Mouse (Mus musculus) erythroblast, embryonic 14.5 days (primary cell): ENCODE results near the gene Senp2. TPM values are rescaled to one million over a fixed set of nuclear protein-coding genes. Genes with fewer than 3 reads are reported as not detected.
"Not testable (repeated sequence)": the region's sequence is repeated elsewhere in the genome, so short reads cannot be mapped to it uniquely, and the experiment has no call there.

Source experiments
- H3K27me3 ChIP-seq: 2 replicates; pipeline ENCODE4 v1.6.1; 2012; ENCODE audit warnings: inconsistent platforms; ENCODE audit not compliant: control insufficient read depth
- H3K36me3 ChIP-seq: 2 replicates; pipeline ENCODE4 v1.6.1; 2012; ENCODE audit warnings: mild to moderate bottlenecking, inconsistent platforms; ENCODE audit not compliant: control insufficient read depth
- H3K4me1 ChIP-seq: 2 replicates; pipeline ENCODE4 v1.6.1; 2012; ENCODE audit warnings: inconsistent platforms; ENCODE audit not compliant: control insufficient read depth
- H3K4me3 ChIP-seq: replicated peaks from 2 replicates; pipeline ENCODE3; 2012; ENCODE audit warnings: moderate library complexity, mild to moderate bottlenecking, inconsistent platforms
- H3K9me3 ChIP-seq: 2 replicates; pipeline ENCODE4 v1.6.1; 2012; ENCODE audit warnings: low read length, inconsistent platforms, mixed read lengths; ENCODE audit not compliant: control insufficient read depth
- GATA1 ChIP-seq: IDR thresholded peaks from 2 replicates; pipeline ENCODE4 v1.6.1; 2012; ENCODE audit warnings: low read length, inconsistent platforms, mixed read lengths
- TAL1 ChIP-seq: IDR thresholded peaks from 3 replicates; pipeline ENCODE4 v1.6.1; 2012; ENCODE audit warnings: low read length, inconsistent platforms, mixed read lengths
- polyA plus RNA-seq: library from polyadenylated mRNA; stranded (reverse); fragments of >175 nt; gene quantifications from 2 replicates; pipeline ENCODE4 v1.2.3, GENCODE M21; 2012

The Senp2 gene
- polyA plus RNA-seq, 1 experiment, result 1.5 TPM

GRCm38 (mm10) chr16:21986191-21986590, 23.1 kb upstream of the Senp2 start:
- H3K27me3 ChIP-seq, result no peaks in the 10 kb centered on the region

GRCm38 (mm10) chr16:21987956-21988355, 21.3 kb upstream of the Senp2 start:
- Histone ChIP-seq H3K4me1 (no peaks in the 10 kb centered on the region), H3K36me3 (no peaks in the 10 kb centered on the region), H3K27me3 (no peaks in the 10 kb centered on the region), H3K4me3 (no peak overlapping the region), H3K9me3 (no peaks in the 10 kb centered on the region)
- TF ChIP-seq GATA1 (no peak), TAL1 (no peak)

More at GRCm38 (mm10) chr16:21986191-21986590, 23.1 kb upstream of the Senp2 start:
- Histone ChIP-seq H3K4me1 (no peaks in the 10 kb centered on the region), H3K9me3 (no peaks in the 10 kb centered on the region), H3K36me3 (no peaks in the 10 kb centered on the region), H3K4me3 (no peak overlapping the region)
- TF ChIP-seq TAL1, result no peak
- TF ChIP-seq GATA1, result no peak

- not testable (repeated sequence) for H3K36me3 ChIP-seq, H3K27me3 ChIP-seq, H3K4me3 ChIP-seq, H3K9me3 ChIP-seq
- peaks cover 20% of the 10 kb centered on the region for H3K4me1 ChIP-seq
Measured at GRCm38 (mm10) chr16:21990893-21991292, 18.4 kb upstream of the Senp2 start.

GRCm38 (mm10) chr16:21991774-21992173, 17.5 kb upstream of the Senp2 start:
- TF ChIP-seq TAL1 (no peak), GATA1 (no peak)
- H3K4me1 ChIP-seq, result peaks cover 29% of the 10 kb centered on the region
- no peaks in the 10 kb centered on the region for H3K36me3 ChIP-seq
- no peak overlapping the region for H3K4me3 ChIP-seq
- no peaks in the 10 kb centered on the region for H3K27me3 ChIP-seq
- no peaks in the 10 kb centered on the region for H3K9me3 ChIP-seq

- Histone ChIP-seq H3K4me3 (peak within 1 kb of the TSS; percentile 52), H3K36me3 (no peaks in the 10 kb centered on the region; the same call in 1 of the 2 replicates), H3K4me1 (peaks cover 51% of the 10 kb centered on the region), H3K27me3 (no peaks in the 10 kb centered on the region), H3K9me3 (no peaks in the 10 kb centered on the region)
- TF ChIP-seq GATA1 (no peak), TAL1 (no peak)
Measured at GRCm38 (mm10) chr16:21995304-21995703, 14.0 kb upstream of the Senp2 start, which contains the start of gene Liph. Liph (minus strand) TSS chr16:21995663.

GRCm38 (mm10) chr16:21996402-21996801, 12.9 kb upstream of the Senp2 start:
- H3K36me3 ChIP-seq, result no peaks in the 10 kb centered on the region; the same call in 1 of the 2 replicates
- no peaks in the 10 kb centered on the region for H3K9me3 ChIP-seq
- H3K4me3 ChIP-seq, result peak overlapping the region; percentile 52
- peaks cover 51% of the 10 kb centered on the region for H3K4me1 ChIP-seq
- TF ChIP-seq TAL1 (no peak), GATA1 (peak; percentile 39)
- peaks cover 4% of the 10 kb centered on the region for H3K27me3 ChIP-seq

GRCm38 (mm10) chr16:21996881-21997641, 12.2 kb upstream of the Senp2 start:
- no peaks in the 10 kb centered on the region for H3K9me3 ChIP-seq
- TF ChIP-seq TAL1 (peak; percentile 33; the same call in 1 of the 3 replicates), GATA1 (no peak; the same call in none of the 2 replicates)
- peak overlapping the region; percentile 52 for H3K4me3 ChIP-seq
- H3K27me3 ChIP-seq, result peaks cover 9% of the 10 kb centered on the region
- no peaks in the 10 kb centered on the region; the same call in 1 of the 2 replicates for H3K36me3 ChIP-seq
- H3K4me1 ChIP-seq, result peaks cover 53% of the 10 kb centered on the region

GRCm38 (mm10) chr16:21998061-21998460, 11.2 kb upstream of the Senp2 start:
- Histone ChIP-seq H3K4me3 (no peak overlapping the region), H3K4me1 (peaks cover 53% of the 10 kb centered on the region), H3K36me3 (no peaks in the 10 kb centered on the region; the same call in 1 of the 2 replicates), H3K9me3 (no peaks in the 10 kb centered on the region), H3K27me3 (peaks cover 10% of the 10 kb centered on the region)
- TF ChIP-seq TAL1 (no peak), GATA1 (no peak)

GRCm38 (mm10) chr16:21999941-22000690, 9.2 kb upstream of the Senp2 start:
- H3K9me3 ChIP-seq, result no peaks in the 10 kb centered on the region
- TF ChIP-seq TAL1 (no peak), GATA1 (no peak)
- peaks cover 41% of the 10 kb centered on the region for H3K4me1 ChIP-seq
- H3K27me3 ChIP-seq, result peaks cover 28% of the 10 kb centered on the region
- no peak overlapping the region for H3K4me3 ChIP-seq
- no peaks in the 10 kb centered on the region; the same call in 1 of the 2 replicates for H3K36me3 ChIP-seq
